Mouse (Mus musculus) kidney, embryonic 14.5 days (tissue): ENCODE results near the gene Twf2. TPM values are rescaled to one million over a fixed set of nuclear protein-coding genes. Genes with fewer than 3 reads are reported as not detected.

Source experiments
- ATAC-seq: fragments of 200-750 bp; cut with Nextera tagmentation; 2 replicates; pipeline ENCODE4 v1.8.0; 2017; ENCODE audit warnings: moderate number of reproducible peaks, mild to moderate bottlenecking, moderate TSS enrichment, moderate library complexity; ENCODE audit not compliant: low FRiP score, low TSS enrichment
- H3K27ac ChIP-seq: fragments of 300-500 bp; sonication (generic); 2 replicates; pipeline ENCODE4 v1.5.1; 2014; ENCODE audit warnings: low read depth, mild to moderate bottlenecking, low read length, moderate library complexity, mixed read lengths
- H3K27me3 ChIP-seq: fragments of 300-500 bp; sonication (generic); 2 replicates; pipeline ENCODE4 v1.6.1; 2014; ENCODE audit warnings: mild to moderate bottlenecking, low read length; ENCODE audit not compliant: control insufficient read depth, insufficient read depth
- H3K36me3 ChIP-seq: fragments of 300-500 bp; sonication (generic); 2 replicates; pipeline ENCODE4 v1.6.1; 2014; ENCODE audit warnings: low read length, mixed read lengths; ENCODE audit not compliant: control insufficient read depth, insufficient read depth
- H3K4me1 ChIP-seq: fragments of 300-500 bp; sonication (generic); 2 replicates; pipeline ENCODE4 v1.6.1; 2014; ENCODE audit warnings: low read length, mixed read lengths; ENCODE audit not compliant: control insufficient read depth, insufficient read depth
- H3K4me2 ChIP-seq: fragments of 300-500 bp; sonication (generic); replicated peaks from 2 replicates; pipeline ENCODE4 v1.6.1; 2014; ENCODE audit warnings: low read depth, mild to moderate bottlenecking, low read length
- H3K4me3 ChIP-seq: fragments of 300-500 bp; sonication (generic); 2 replicates; pipeline ENCODE4 v1.5.1; 2014; ENCODE audit warnings: mild to moderate bottlenecking, low read length
- H3K9ac ChIP-seq: fragments of 300-500 bp; sonication (generic); 2 replicates; pipeline ENCODE4 v1.6.1; 2014; ENCODE audit warnings: low read depth, mild to moderate bottlenecking, low read length, moderate library complexity
- H3K9me3 ChIP-seq: fragments of 300-500 bp; sonication (generic); 2 replicates; pipeline ENCODE4 v1.6.1; 2016; ENCODE audit warnings: low read length; ENCODE audit not compliant: control insufficient read depth
- WGBS: fragments of 180-500 bp; shearing (Covaris S2); extraction: QIAGEN DNeasy Blood & Tissue Kit; methylation state at CpG from one replicate; pipeline ENCODE4 v1.1.7; 2014; 5-methylcytosine and 5-hydroxymethylcytosine counted together
- polyA plus RNA-seq: library from polyadenylated mRNA; unstranded; fragments of >200 nt; fragmentation: Nextera tagmentation; extraction: Ambion mirVana; gene quantifications from 2 replicates; pipeline ENCODE4 v1.2.1, GENCODE M21; 2014

Twf2 gene
- polyA plus RNA-seq, 1 experiment from 2014 or later: 77.9 TPM

GRCm38 (mm10) chr9:106215341-106216125, 12.6 kb downstream of the Twf2 start:
- no peak for ATAC-seq
- Histone ChIP-seq H3K4me2 (no peak overlapping the region), H3K9ac (no peak overlapping the region), H3K36me3 (peaks cover 27% of the 10 kb centered on the region), H3K27me3 (no peaks in the 10 kb centered on the region), H3K9me3 (no peaks in the 10 kb centered on the region), H3K27ac (no peak overlapping the region), H3K4me1 (peaks cover 14% of the 10 kb centered on the region), H3K4me3 (no peak overlapping the region)
- WGBS: 87% methylated on average over 6 of the region's 6 CpGs

GRCm38 (mm10) chr9:106216971-106217370, 14.1 kb downstream of the Twf2 start:
- H3K4me1 ChIP-seq: peaks cover 15% of the 10 kb centered on the region
- WGBS: 85% methylated on average over 7 of the region's 7 CpGs
- H3K4me3 ChIP-seq: no peak overlapping the region
- no peak for ATAC-seq
- H3K36me3 ChIP-seq: peaks cover 27% of the 10 kb centered on the region
- no peak overlapping the region for H3K27ac ChIP-seq
- H3K27me3 ChIP-seq: no peaks in the 10 kb centered on the region
- no peak overlapping the region for H3K9ac ChIP-seq
- H3K9me3 ChIP-seq: no peaks in the 10 kb centered on the region
- H3K4me2 ChIP-seq: no peak overlapping the region

GRCm38 (mm10) chr9:106220894-106221523, 18.1 kb downstream of the Twf2 start:
- Histone ChIP-seq H3K9me3 (no peaks in the 10 kb centered on the region), H3K4me1 (peaks cover 16% of the 10 kb centered on the region), H3K27ac (peak overlapping the region; percentile 55; the same call in 1 of the 2 replicates), H3K9ac (no peak overlapping the region), H3K4me2 (no peak overlapping the region), H3K36me3 (no peaks in the 10 kb centered on the region), H3K4me3 (no peak overlapping the region), H3K27me3 (0 out of 2 replicates have a peak, but pooled peaks cover 4% of the 10 kb centered on the region)
- ATAC-seq: peak; percentile 61
- 34% methylated on average over 8 of the region's 8 CpGs for WGBS

GRCm38 (mm10) chr9:106222261-106222851, 19.4 kb downstream of the Twf2 start, which contains the start of gene Tlr9:
TSS of gene Tlr9 (plus strand) at chr9:106222598.
- no peaks in the 10 kb centered on the region for H3K9me3 ChIP-seq
- H3K9ac ChIP-seq: no peak within 1 kb of the TSS
- peaks cover 20% of the 10 kb centered on the region for H3K4me1 ChIP-seq
- 44% methylated on average over 4 of the region's 4 CpGs for WGBS
- H3K27ac ChIP-seq: peak within 1 kb of the TSS; percentile 55; the same call in 1 of the 2 replicates
- H3K4me3 ChIP-seq: no peak within 1 kb of the TSS
- H3K27me3 ChIP-seq: peaks cover 4% of the 10 kb centered on the region; the same call in 1 of the 2 replicates
- H3K36me3 ChIP-seq: no peaks in the 10 kb centered on the region
- ATAC-seq: no peak
- H3K4me2 ChIP-seq: no peak within 1 kb of the TSS; the same call in 1 of the 2 replicates

GRCm38 (mm10) chr9:106222994-106223393, 20.1 kb downstream of the Twf2 start:
- no peaks in the 10 kb centered on the region for H3K36me3 ChIP-seq
- WGBS: 91% methylated on average over 4 of the region's 4 CpGs
- peaks cover 4% of the 10 kb centered on the region; the same call in 1 of the 2 replicates for H3K27me3 ChIP-seq
- H3K9ac ChIP-seq: no peak overlapping the region
- H3K4me1 ChIP-seq: peaks cover 20% of the 10 kb centered on the region
- H3K27ac ChIP-seq: no peak overlapping the region
- no peak for ATAC-seq
- no peak overlapping the region; the same call in 1 of the 2 replicates for H3K4me2 ChIP-seq
- no peak overlapping the region for H3K4me3 ChIP-seq
- no peaks in the 10 kb centered on the region for H3K9me3 ChIP-seq

GRCm38 (mm10) chr9:106225469-106226150, 22.7 kb downstream of the Twf2 start:
- Histone ChIP-seq H3K9ac (peak overlapping the region; percentile 34; the same call in 1 of the 2 replicates), H3K4me1 (peaks cover 18% of the 10 kb centered on the region), H3K27ac (no peak overlapping the region; the same call in 1 of the 2 replicates), H3K4me3 (peak overlapping the region; percentile 31), H3K4me2 (peak overlapping the region; percentile 64), H3K36me3 (no peaks in the 10 kb centered on the region), H3K27me3 (peaks cover 4% of the 10 kb centered on the region; the same call in 1 of the 2 replicates), H3K9me3 (no peaks in the 10 kb centered on the region)
- peak; percentile 17; the same call in 1 of the 2 replicates for ATAC-seq
- 47% methylated on average over 24 of the region's 24 CpGs for WGBS

GRCm38 (mm10) chr9:106226151-106226682, 23.3 kb downstream of the Twf2 start:
- Histone ChIP-seq H3K27me3 (peaks cover 4% of the 10 kb centered on the region; the same call in 1 of the 2 replicates), H3K9me3 (no peaks in the 10 kb centered on the region), H3K9ac (peak overlapping the region; percentile 34; the same call in 1 of the 2 replicates), H3K36me3 (no peaks in the 10 kb centered on the region), H3K4me3 (peak overlapping the region; percentile 31), H3K27ac (no peak overlapping the region; the same call in 1 of the 2 replicates), H3K4me1 (peaks cover 12% of the 10 kb centered on the region), H3K4me2 (peak overlapping the region; percentile 64)
- ATAC-seq: peak; percentile 73
- WGBS: 5% methylated on average over 34 of the region's 34 CpGs

GRCm38 (mm10) chr9:106227790-106228429, 25.0 kb downstream of the Twf2 start:
- H3K27me3 ChIP-seq: peaks cover 4% of the 10 kb centered on the region; the same call in 1 of the 2 replicates
- H3K4me3 ChIP-seq: no peak overlapping the region
- H3K4me2 ChIP-seq: no peak overlapping the region
- no peak overlapping the region for H3K27ac ChIP-seq
- H3K9me3 ChIP-seq: no peaks in the 10 kb centered on the region
- 69% methylated on average over 8 of the region's 8 CpGs for WGBS
- H3K9ac ChIP-seq: no peak overlapping the region
- peaks cover 6% of the 10 kb centered on the region; the same call in 1 of the 2 replicates for H3K36me3 ChIP-seq
- no peak for ATAC-seq
- peaks cover 9% of the 10 kb centered on the region; the same call in 1 of the 2 replicates for H3K4me1 ChIP-seq
